Mouse (Mus musculus): ENCODE measurements around the gene Lrrc51.
"Not testable (repeated sequence)": the region's sequence is repeated elsewhere in the genome, so short reads cannot be mapped to it uniquely, and the experiment has no call there.

Lrrc51 gene

GRCm38 (mm10) chr7:101933751-101934240 lies at the start of gene Lrrc51, which contains the start of gene Numa1:
Lrrc51 (minus strand) TSS chr7:101933895.
Numa1 (plus strand) TSS chr7:101934111.
- peak; percentile 97 to 98 for DNase-seq (ENCODE audit: low spot score in 2 of 2)

GRCm38 (mm10) chr7:101982735-101983134 lies 49.0 kb upstream of the Lrrc51 start:
- DNase-seq (ENCODE audit: low spot score in 2 of 2): no peak

GRCm38 (mm10) chr7:101974505-101974904 lies 40.8 kb upstream of the Lrrc51 start:
- DNase-seq (ENCODE audit: low spot score in 2 of 2): no peak

GRCm38 (mm10) chr7:101973730-101974129 lies 40.0 kb upstream of the Lrrc51 start:
- no peak for DNase-seq (ENCODE audit: low spot score in 2 of 2)

- no peak for DNase-seq (ENCODE audit: low spot score in 2 of 2)
Observed at GRCm38 (mm10) chr7:101971721-101972120, 38.0 kb upstream of the Lrrc51 start.

GRCm38 (mm10) chr7:101970821-101971461 lies 37.2 kb upstream of the Lrrc51 start:
- DNase-seq (ENCODE audit: low spot score in 2 of 2): peak; percentile 79 to 83

- peak; percentile 77 to 87 for DNase-seq (ENCODE audit: low spot score in 2 of 2)
Observed at GRCm38 (mm10) chr7:101970429-101970775, 36.7 kb upstream of the Lrrc51 start.

- DNase-seq (ENCODE audit: low spot score in 2 of 2): peak; percentile 85
Observed at GRCm38 (mm10) chr7:101969694-101970428, 36.2 kb upstream of the Lrrc51 start.

- no peak for DNase-seq (ENCODE audit: low spot score in 2 of 2)
Observed at GRCm38 (mm10) chr7:101968751-101969150, 35.1 kb upstream of the Lrrc51 start.

GRCm38 (mm10) chr7:101967256-101967655 lies 33.6 kb upstream of the Lrrc51 start:
- peak in 1 of 2 experiments; percentile 20 for DNase-seq (ENCODE audit: low spot score in 2 of 2)

- no peak for DNase-seq (ENCODE audit: low spot score in 2 of 2)
Observed at GRCm38 (mm10) chr7:101965606-101966005, 31.9 kb upstream of the Lrrc51 start.

- DNase-seq (ENCODE audit: low spot score in 2 of 2): no peak
Observed at GRCm38 (mm10) chr7:101964551-101964950, 30.9 kb upstream of the Lrrc51 start.

GRCm38 (mm10) chr7:101963621-101964020 lies 29.9 kb upstream of the Lrrc51 start:
- no peak for DNase-seq (ENCODE audit: low spot score in 2 of 2)

GRCm38 (mm10) chr7:101962829-101963228 lies 29.1 kb upstream of the Lrrc51 start:
- no peak for DNase-seq (ENCODE audit: low spot score in 2 of 2)

GRCm38 (mm10) chr7:101956911-101957310 lies 23.2 kb upstream of the Lrrc51 start:
- no peak for DNase-seq (ENCODE audit: low spot score in 2 of 2)

- no peak for DNase-seq (ENCODE audit: low spot score in 2 of 2)
Observed at GRCm38 (mm10) chr7:101956481-101956880, 22.8 kb upstream of the Lrrc51 start.

GRCm38 (mm10) chr7:101955862-101956261 lies 22.2 kb upstream of the Lrrc51 start:
- no peak for DNase-seq (ENCODE audit: low spot score in 2 of 2)

- DNase-seq (ENCODE audit: low spot score in 2 of 2): no peak
Observed at GRCm38 (mm10) chr7:101955276-101955675, 21.6 kb upstream of the Lrrc51 start.

- peak in 1 of 2 experiments; percentile 35 for DNase-seq (ENCODE audit: low spot score in 2 of 2)
Observed at GRCm38 (mm10) chr7:101954163-101954562, 20.5 kb upstream of the Lrrc51 start.

- DNase-seq (ENCODE audit: low spot score in 2 of 2): no peak
Observed at GRCm38 (mm10) chr7:101952098-101952497, 18.4 kb upstream of the Lrrc51 start.

- DNase-seq (ENCODE audit: low spot score in 2 of 2): no peak
Observed at GRCm38 (mm10) chr7:101951648-101952047, 18.0 kb upstream of the Lrrc51 start.

- DNase-seq (ENCODE audit: low spot score in 2 of 2): not testable (repeated sequence)
Observed at GRCm38 (mm10) chr7:101949008-101949407, 15.3 kb upstream of the Lrrc51 start.

- DNase-seq (ENCODE audit: low spot score in 2 of 2): no peak
Observed at GRCm38 (mm10) chr7:101939758-101940157, 6.1 kb upstream of the Lrrc51 start.
